Mouse (Mus musculus) neural tube, embryonic 14.5 days (tissue): ENCODE measurements around the gene Retsat. TPM values are rescaled to one million over a fixed set of nuclear protein-coding genes. Genes with fewer than 3 reads are reported as not detected.

ENCODE experiments used
- ATAC-seq: fragments of 200-750 bp; cut with Nextera tagmentation; 2 replicates; pipeline ENCODE4 v1.8.0; 2017; ENCODE audit warnings: low read depth, mild to moderate bottlenecking, moderate TSS enrichment, moderate library complexity
- H3K27ac ChIP-seq: fragments of 300-500 bp; sonication (generic); 2 replicates; pipeline ENCODE4 v1.5.1; 2014; ENCODE audit warnings: low read depth, mild to moderate bottlenecking, control low read depth, low read length, moderate library complexity, mixed read lengths
- H3K27me3 ChIP-seq: fragments of 300-500 bp; sonication (generic); 2 replicates; pipeline ENCODE4 v1.6.1; 2014; ENCODE audit warnings: low read length; ENCODE audit not compliant: control insufficient read depth, insufficient read depth
- H3K36me3 ChIP-seq: fragments of 300-500 bp; sonication (generic); 2 replicates; pipeline ENCODE4 v1.6.1; 2014; ENCODE audit warnings: low read length, mixed read lengths; ENCODE audit not compliant: control insufficient read depth, insufficient read depth
- H3K4me1 ChIP-seq: fragments of 300-500 bp; sonication (generic); 2 replicates; pipeline ENCODE4 v1.6.1; 2014; ENCODE audit warnings: low read length; ENCODE audit not compliant: control insufficient read depth, insufficient read depth
- H3K4me2 ChIP-seq: fragments of 300-500 bp; sonication (generic); 2 replicates; pipeline ENCODE4 v1.6.1; 2014; ENCODE audit warnings: mild to moderate bottlenecking, low read depth, low read length, control low read depth
- H3K4me3 ChIP-seq: fragments of 300-500 bp; sonication (generic); 2 replicates; pipeline ENCODE4 v1.5.1; 2014; ENCODE audit warnings: low read depth, low read length, control low read depth, mixed read lengths
- H3K9ac ChIP-seq: fragments of 300-500 bp; sonication (generic); replicated peaks from 2 replicates; pipeline ENCODE4 v1.6.1; 2014; ENCODE audit warnings: low read depth, mild to moderate bottlenecking, control low read depth, low read length, mixed read lengths
- H3K9me3 ChIP-seq: fragments of 300-500 bp; sonication (generic); 2 replicates; pipeline ENCODE4 v1.6.1; 2016; ENCODE audit warnings: low read length; ENCODE audit not compliant: control insufficient read depth
- WGBS: fragments of 180-500 bp; shearing (Covaris S2); extraction: QIAGEN DNeasy Blood & Tissue Kit; methylation state at CpG from one replicate; pipeline ENCODE4 v1.1.7; 2014; 5-methylcytosine and 5-hydroxymethylcytosine counted together
- polyA plus RNA-seq: library from polyadenylated mRNA; unstranded; fragments of >200 nt; fragmentation: Nextera tagmentation; extraction: Ambion mirVana; gene quantifications from 2 replicates; pipeline ENCODE4 v1.2.1, GENCODE M21; 2014

Retsat gene
- polyA plus RNA-seq, 1 experiment from 2014 or later: 3.9 TPM

DNA sequence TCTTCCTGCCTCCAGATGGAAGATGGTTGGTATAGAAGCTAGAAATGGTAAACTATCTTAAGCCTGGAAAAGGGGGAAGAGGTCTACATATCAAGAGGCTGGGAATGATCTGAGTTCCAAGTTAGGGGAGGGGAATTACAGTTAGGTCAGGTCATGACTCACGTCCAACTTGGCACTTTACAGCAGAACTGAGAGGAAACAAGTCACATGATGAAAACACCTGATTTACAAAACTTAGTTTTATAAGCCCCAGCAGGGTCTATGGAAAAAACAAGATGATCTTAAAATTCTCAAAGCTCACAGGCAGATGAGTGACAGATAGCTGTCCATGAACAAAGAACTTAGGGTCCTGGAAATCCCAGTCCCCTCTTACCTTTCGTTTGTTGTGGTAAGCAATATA lies 16.9 kb downstream of the Retsat start:
- Histone ChIP-seq H3K36me3 (peaks cover 8% of the 10 kb centered on the region; the same call in 1 of the 2 replicates), H3K27ac (no peak overlapping the region), H3K4me3 (peak overlapping the region; percentile 73), H3K27me3 (no peaks in the 10 kb centered on the region), H3K4me1 (peaks cover 28% of the 10 kb centered on the region), H3K9ac (no peak overlapping the region), H3K9me3 (no peaks in the 10 kb centered on the region), H3K4me2 (peak overlapping the region; percentile 90)
- WGBS: 75% methylated on average over 2 of the region's 2 CpGs
- ATAC-seq: no peak

DNA sequence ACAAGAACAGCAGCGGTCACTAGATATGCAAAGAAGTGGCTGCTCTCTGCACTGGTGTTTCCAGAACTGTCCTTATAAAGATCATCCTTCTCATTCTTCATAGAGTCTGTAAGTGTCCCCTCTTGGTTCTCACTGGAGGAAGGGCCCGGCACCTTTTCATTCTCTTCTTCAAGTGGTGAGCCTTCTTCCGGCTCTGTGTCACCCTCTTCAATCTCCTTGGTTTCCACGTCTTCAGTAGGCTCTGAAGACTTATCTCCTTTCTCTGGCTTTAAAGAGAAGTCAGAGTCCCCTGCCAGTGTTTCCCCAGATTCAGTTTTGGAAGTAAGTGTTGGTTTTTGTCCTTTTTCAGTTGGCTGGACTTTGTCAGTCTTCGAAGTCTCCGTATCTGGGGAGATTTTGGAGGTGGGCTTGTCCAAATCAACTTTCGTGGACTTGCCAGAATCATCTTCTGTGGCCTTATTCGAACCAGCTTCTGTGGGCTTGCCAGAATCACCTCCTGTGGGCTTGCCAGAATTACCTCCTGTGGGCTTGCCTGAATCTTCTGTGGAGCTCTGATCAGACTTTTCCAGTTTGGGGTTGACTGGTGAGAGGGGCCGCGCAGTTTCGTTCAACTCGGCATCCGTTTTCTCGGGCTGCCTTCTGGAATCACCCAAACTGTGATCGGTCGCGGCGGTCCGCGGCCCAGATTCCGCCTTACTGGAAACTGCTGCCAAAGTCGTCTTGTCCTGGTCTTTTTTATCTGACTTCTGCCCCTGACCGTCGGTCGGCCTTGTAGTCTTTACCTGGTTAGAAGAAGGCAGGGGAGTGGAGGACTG lies 17.5 kb downstream of the Retsat start:
- Histone ChIP-seq H3K4me3 (peak overlapping the region; percentile 73), H3K4me2 (peak overlapping the region; percentile 90), H3K36me3 (peaks cover 7% of the 10 kb centered on the region; the same call in 1 of the 2 replicates), H3K9ac (peak overlapping the region; percentile 55), H3K27me3 (no peaks in the 10 kb centered on the region), H3K27ac (no peak overlapping the region), H3K4me1 (peaks cover 28% of the 10 kb centered on the region), H3K9me3 (no peaks in the 10 kb centered on the region)
- 28% methylated on average over 25 of the region's 25 CpGs for WGBS
- 0 out of 2 replicates have a peak, but pooled peaks have one; percentile 6 for ATAC-seq

DNA sequence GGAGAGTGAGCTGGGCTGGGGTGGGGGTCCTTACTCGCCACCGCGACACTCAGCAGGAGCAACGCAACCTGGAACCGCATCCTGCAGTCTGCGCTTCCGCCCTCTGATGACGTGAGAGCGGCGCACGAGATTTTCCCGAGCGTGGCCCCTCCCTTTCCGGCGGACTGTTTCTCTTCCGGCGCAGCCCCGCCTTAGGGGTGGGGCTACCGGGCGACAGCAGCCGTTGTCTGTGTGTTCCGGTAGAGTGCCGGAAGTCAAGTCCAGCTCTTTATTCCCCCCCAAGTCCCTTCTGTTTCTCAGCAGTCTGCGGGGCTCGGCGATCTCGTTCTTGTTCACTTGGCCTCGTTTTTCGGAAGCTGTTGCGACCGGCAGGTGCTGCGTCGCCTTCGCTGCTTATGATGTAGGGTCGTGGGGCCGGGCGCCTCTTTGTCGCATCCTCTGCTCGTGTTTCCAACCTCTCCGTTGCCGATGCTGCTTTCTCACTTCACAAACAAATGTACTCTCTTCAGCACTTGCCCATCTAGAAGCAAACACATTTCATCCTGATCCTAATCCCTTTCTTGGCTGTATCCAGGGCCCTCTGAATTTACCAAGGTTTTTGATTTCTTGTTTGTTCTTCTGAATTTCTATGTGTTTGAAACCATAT lies 18.5 kb downstream of the Retsat start, which contains the start of gene Tgoln1:
Tgoln1 (minus strand) TSS at position 358 of the 646 bp plus-strand sequence.
- under 1% methylated on average over 40 of the region's 41 CpGs for WGBS
- Histone ChIP-seq H3K9ac (peak within 1 kb of the TSS; percentile 55), H3K27me3 (no peaks in the 10 kb centered on the region), H3K27ac (peak within 1 kb of the TSS; percentile 78), H3K36me3 (peaks cover under 1% of the 10 kb centered on the region; the same call in 1 of the 2 replicates), H3K4me1 (peaks cover 28% of the 10 kb centered on the region), H3K9me3 (no peaks in the 10 kb centered on the region), H3K4me2 (peak within 1 kb of the TSS; percentile 90), H3K4me3 (peak within 1 kb of the TSS; percentile 73)
- peak; percentile 98 for ATAC-seq

DNA sequence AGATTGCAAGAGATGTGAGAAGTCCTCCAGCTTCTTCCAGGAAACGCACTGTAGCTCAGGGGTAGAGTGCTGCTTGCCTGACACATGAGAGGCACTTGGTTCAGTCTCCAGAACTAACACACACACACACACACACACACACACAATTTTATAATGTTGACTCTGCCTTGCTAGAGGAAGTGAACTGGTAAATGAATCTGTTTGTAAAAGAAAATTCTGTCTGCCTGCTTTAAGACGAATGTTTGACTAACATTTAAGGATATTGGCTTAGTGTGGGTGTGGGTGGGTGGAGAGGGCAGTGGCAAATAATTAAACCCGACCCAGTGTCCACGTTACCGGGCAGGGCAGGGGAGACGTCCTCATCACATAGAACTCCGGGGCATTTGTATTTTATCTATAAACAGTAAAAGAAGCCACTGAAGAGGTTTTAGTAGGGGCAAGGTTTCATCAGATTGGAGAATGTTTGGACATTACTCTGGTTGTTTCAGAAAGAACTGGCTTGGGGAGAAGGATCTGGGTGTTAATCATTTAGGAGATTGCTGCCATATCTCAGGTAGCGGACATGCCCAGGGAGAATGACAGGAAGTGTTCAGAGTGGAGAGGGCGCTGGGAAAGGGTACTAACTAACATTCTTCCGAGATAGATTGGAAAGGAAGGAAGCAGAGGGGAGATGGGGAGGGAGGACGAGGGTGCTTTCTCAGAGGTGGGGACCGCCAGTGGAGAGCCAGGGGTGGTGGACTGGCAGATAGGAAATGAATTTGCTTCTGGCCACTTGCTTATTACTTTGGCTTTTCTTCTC lies 21.7 kb downstream of the Retsat start:
- Histone ChIP-seq H3K36me3 (no peaks in the 10 kb centered on the region), H3K4me2 (no peak overlapping the region), H3K4me1 (peaks cover 17% of the 10 kb centered on the region), H3K4me3 (no peak overlapping the region), H3K9me3 (no peaks in the 10 kb centered on the region), H3K27me3 (no peaks in the 10 kb centered on the region), H3K9ac (no peak overlapping the region), H3K27ac (no peak overlapping the region)
- ATAC-seq: no peak
- WGBS: 65% methylated on average over 12 of the region's 12 CpGs

DNA sequence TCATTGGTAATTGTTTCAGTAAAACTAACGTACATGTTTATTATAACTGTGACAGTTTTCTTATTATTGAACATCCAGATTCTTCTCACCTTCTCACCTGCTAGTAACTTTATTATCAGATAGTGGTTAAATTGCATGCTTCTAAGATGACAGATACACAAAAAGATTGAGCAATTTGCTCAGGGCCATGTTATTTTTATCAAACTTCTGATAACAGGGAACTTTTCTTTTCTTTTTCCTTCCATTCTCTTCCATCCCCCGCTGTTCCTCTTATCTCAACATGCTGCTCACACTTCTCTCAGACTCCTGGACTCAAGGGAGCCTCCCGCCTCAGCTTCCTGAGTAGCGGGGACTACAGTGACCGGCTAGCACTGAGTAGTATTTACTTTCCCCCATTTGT lies 22.6 kb downstream of the Retsat start:
- no peaks in the 10 kb centered on the region for H3K36me3 ChIP-seq
- H3K9me3 ChIP-seq: no peaks in the 10 kb centered on the region
- H3K27me3 ChIP-seq: no peaks in the 10 kb centered on the region
- H3K9ac ChIP-seq: no peak overlapping the region
- no peak overlapping the region for H3K4me3 ChIP-seq
- no peak overlapping the region for H3K27ac ChIP-seq
- 89% methylated on average over 5 of the region's 5 CpGs for WGBS
- H3K4me1 ChIP-seq: peaks cover 7% of the 10 kb centered on the region
- ATAC-seq: no peak
- H3K4me2 ChIP-seq: no peak overlapping the region

DNA sequence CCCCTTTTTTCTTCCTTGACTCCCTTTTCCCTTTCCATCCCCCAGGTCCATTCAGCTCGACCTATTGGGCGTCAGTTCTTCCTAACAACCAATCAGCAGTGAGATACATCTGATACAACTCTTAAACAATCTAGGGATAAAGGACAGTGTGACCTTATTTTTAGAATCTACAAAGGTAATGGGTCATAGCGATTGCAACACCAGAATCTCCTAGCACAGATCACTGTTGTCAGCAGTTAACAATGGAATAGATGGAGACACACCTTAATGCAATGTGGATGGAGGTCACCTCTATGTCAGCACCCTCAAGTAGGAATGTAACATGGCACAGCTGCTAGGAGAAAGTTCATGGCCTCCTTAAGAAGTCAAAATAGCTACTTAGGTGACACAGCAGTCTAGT lies 24.6 kb downstream of the Retsat start:
- Histone ChIP-seq H3K36me3 (no peaks in the 10 kb centered on the region), H3K27me3 (no peaks in the 10 kb centered on the region), H3K9ac (no peak overlapping the region), H3K4me1 (no peaks in the 10 kb centered on the region), H3K27ac (no peak overlapping the region), H3K4me2 (no peak overlapping the region), H3K4me3 (no peak overlapping the region), H3K9me3 (no peaks in the 10 kb centered on the region)
- WGBS: 44% methylated on average over 3 of the region's 3 CpGs
- ATAC-seq: no peak

DNA sequence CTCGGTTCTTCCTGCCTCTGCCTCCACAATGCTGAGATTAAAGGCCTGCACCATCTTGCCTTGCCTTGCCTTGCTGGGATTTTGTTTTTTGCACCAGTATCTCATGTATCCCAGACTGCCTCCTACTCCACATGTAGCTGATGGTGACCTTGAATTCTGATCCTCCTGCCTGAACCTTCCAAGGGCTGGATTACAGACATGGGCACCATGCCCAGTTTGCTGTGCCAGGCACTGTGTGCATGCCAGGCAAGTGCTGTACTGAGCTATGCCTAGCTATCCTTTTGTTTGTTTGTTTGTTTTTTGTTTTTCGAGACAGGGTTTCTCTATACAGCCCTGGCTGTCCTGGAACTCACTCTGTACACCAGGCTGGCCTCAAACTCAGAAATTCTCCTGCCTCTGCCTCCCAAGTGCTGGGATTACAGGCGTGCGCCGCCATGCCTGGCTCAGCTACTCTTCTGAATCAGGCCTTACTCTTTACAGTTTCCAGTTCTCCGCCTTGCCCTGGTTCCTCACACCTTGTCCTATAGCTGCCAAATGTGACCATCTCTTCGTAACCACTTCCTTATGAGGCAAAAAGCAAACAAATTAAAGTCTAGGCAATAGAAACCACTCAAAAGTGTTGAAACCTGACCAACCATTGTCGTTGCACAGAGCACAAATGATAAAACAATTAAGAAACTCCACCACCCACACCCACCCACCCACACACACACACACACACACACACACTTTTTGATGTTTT lies 25.6 kb downstream of the Retsat start:
- H3K4me3 ChIP-seq: no peak overlapping the region
- 87% methylated on average over 8 of the region's 8 CpGs for WGBS
- H3K9me3 ChIP-seq: no peaks in the 10 kb centered on the region
- H3K36me3 ChIP-seq: no peaks in the 10 kb centered on the region
- H3K4me1 ChIP-seq: no peaks in the 10 kb centered on the region
- H3K27me3 ChIP-seq: no peaks in the 10 kb centered on the region
- H3K4me2 ChIP-seq: no peak overlapping the region
- no peak overlapping the region for H3K27ac ChIP-seq
- H3K9ac ChIP-seq: no peak overlapping the region
- ATAC-seq: no peak

DNA sequence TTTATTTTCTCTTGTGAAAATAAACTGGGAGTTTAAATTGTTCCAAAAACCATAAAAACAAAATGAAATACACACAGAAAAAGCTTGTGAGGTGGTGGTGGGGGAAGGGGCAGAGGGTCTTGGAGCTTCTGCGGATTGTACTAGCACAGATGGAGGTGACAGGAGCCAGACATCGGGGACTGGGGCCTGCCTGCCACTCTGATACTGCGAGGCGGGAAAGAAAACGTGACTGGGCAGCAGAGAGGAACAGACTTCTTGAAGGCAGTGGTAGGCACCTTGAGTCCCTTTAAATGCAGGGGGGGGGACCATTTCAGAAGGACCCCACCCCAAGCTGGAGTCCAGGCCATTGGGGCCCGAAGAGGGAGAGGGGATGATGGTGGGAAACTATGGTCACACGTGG lies 28.1 kb downstream of the Retsat start:
- H3K9ac ChIP-seq: no peak overlapping the region
- no peak for ATAC-seq
- no peaks in the 10 kb centered on the region for H3K27me3 ChIP-seq
- no peak overlapping the region for H3K4me3 ChIP-seq
- H3K27ac ChIP-seq: no peak overlapping the region
- H3K36me3 ChIP-seq: 0 out of 2 replicates have a peak, but pooled peaks cover 3% of the 10 kb centered on the region
- H3K4me1 ChIP-seq: no peaks in the 10 kb centered on the region
- no peak overlapping the region for H3K4me2 ChIP-seq
- WGBS: 94% methylated on average over 7 of the region's 7 CpGs
- no peaks in the 10 kb centered on the region for H3K9me3 ChIP-seq
